Mouse (Mus musculus) kidney, embryonic 15.5 days (tissue): ENCODE results near the gene Avpr2. TPM values are rescaled to one million over a fixed set of nuclear protein-coding genes. Genes with fewer than 3 reads are reported as not detected.

ENCODE experiments used
- ATAC-seq: fragments of 200-750 bp; cut with Nextera tagmentation; replicated peaks from 2 replicates; pipeline ENCODE4 v1.8.0; 2017; ENCODE audit warnings: moderate TSS enrichment; ENCODE audit not compliant: low FRiP score
- H3K27ac ChIP-seq: fragments of 300-500 bp; sonication (generic); 2 replicates; pipeline ENCODE4 v1.5.1; 2015; ENCODE audit warnings: mild to moderate bottlenecking, inconsistent platforms
- H3K27me3 ChIP-seq: fragments of 300-500 bp; sonication (generic); 2 replicates; pipeline ENCODE4 v1.6.1; 2015; ENCODE audit warnings: inconsistent platforms
- H3K36me3 ChIP-seq: fragments of 300-500 bp; sonication (generic); 2 replicates; pipeline ENCODE4 v1.6.1; 2015; ENCODE audit warnings: inconsistent platforms
- H3K4me1 ChIP-seq: fragments of 300-500 bp; sonication (generic); 2 replicates; pipeline ENCODE4 v1.6.1; 2015; ENCODE audit warnings: inconsistent platforms
- H3K4me2 ChIP-seq: fragments of 300-500 bp; sonication (generic); 2 replicates; pipeline ENCODE4 v1.6.1; 2015; ENCODE audit warnings: moderate library complexity, mild to moderate bottlenecking, inconsistent platforms
- H3K4me3 ChIP-seq: fragments of 300-500 bp; sonication (generic); replicated peaks from 2 replicates; pipeline ENCODE4 v1.5.1; 2015; ENCODE audit warnings: mild to moderate bottlenecking, inconsistent platforms
- H3K9ac ChIP-seq: fragments of 300-500 bp; sonication (generic); 2 replicates; pipeline ENCODE4 v1.6.1; 2015; ENCODE audit warnings: mild to moderate bottlenecking, inconsistent platforms
- H3K9me3 ChIP-seq: fragments of 300-500 bp; sonication (generic); replicated peaks from 2 replicates; pipeline ENCODE4 v1.6.1; 2016; ENCODE audit warnings: inconsistent platforms
- WGBS: fragments of 180-500 bp; shearing (Covaris S2); methylation state at CpG from one replicate; pipeline ENCODE4 v1.1.7; 2015; ENCODE audit warnings: mixed read lengths; 5-methylcytosine and 5-hydroxymethylcytosine counted together
- polyA plus RNA-seq: library from polyadenylated mRNA; unstranded; fragments of >200 nt; fragmentation: Nextera tagmentation; extraction: Ambion mirVana; gene quantifications from 2 replicates; pipeline ENCODE4 v1.2.1, GENCODE M21; 2015

Gene Avpr2
- polyA plus RNA-seq, 1 experiment from 2014 or later: 5.8 TPM

- H3K4me3 ChIP-seq: peak overlapping the region; percentile 63
- peak overlapping the region; percentile 59 for H3K9ac ChIP-seq
- WGBS: 26% methylated on average over 34 of the region's 34 CpGs
- H3K4me1 ChIP-seq: peaks cover 4% of the 10 kb centered on the region; the same call in 1 of the 2 replicates
- peak; percentile 49 for ATAC-seq
- H3K27me3 ChIP-seq: no peaks in the 10 kb centered on the region
- H3K4me2 ChIP-seq: peak overlapping the region; percentile 64
- H3K9me3 ChIP-seq: no peaks in the 10 kb centered on the region
- peaks cover 30% of the 10 kb centered on the region for H3K36me3 ChIP-seq
- peak overlapping the region; percentile 83 for H3K27ac ChIP-seq
Measured at GRCm38 (mm10) chrX:73921285-73921822, 29.5 kb downstream of the Avpr2 start.

DNA sequence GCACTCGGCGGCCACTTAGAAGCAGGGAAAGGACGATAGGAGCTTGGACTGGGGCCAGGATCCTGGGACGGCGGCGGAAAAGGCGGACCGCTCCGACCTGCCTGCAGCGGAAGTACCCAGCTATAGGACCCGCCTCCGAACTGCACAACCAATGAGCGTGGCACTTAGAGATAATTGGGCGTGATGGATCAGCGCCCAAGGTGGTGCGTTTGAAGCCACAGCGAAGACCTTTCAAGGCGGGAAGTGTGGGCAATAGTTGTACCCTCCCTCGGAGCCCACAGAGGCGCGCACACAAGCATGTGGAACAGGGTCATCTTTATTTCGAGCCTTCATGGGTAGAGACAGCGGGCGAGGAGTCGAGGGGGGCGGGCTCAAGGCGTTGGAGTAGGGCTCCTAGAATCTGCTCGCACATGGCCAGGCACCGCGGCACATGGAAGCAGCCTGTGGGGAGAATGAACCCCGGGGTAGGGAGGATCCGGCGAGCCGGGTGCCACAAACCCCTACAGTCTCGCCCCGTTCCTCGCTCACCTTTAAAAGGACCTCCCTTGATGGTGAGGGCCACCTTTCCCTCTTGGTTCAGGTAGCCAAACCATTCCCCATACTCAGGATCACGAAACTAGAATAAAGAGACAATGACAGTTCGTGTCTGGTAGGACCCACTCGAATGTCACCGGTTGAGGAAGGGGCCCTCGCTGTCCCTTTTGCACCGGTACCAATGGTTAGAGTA is 30.1 kb downstream of the Avpr2 start, which contains the start of the genes Arhgap4 and Naa10:
Arhgap4 (minus strand) TSS at position 48 of the 727 bp plus-strand sequence.
Naa10 (minus strand) TSS at position 122 of the 727 bp plus-strand sequence.
- Histone ChIP-seq H3K4me3 (peak within 1 kb of the TSS; percentile 63), H3K9ac (peak within 1 kb of the TSS; percentile 59), H3K27ac (peak within 1 kb of the TSS; percentile 88), H3K9me3 (no peaks in the 10 kb centered on the region), H3K4me1 (peaks cover 4% of the 10 kb centered on the region; the same call in 1 of the 2 replicates), H3K4me2 (peak within 1 kb of the TSS; percentile 70), H3K36me3 (peaks cover 28% of the 10 kb centered on the region), H3K27me3 (no peaks in the 10 kb centered on the region)
- 18% methylated on average over 43 of the region's 43 CpGs for whole genome bisulfite sequencing
- ATAC-seq: peak; percentile 97

GRCm38 (mm10) chrX:73922550-73922882 is 30.6 kb downstream of the Avpr2 start:
- ATAC-seq: no peak
- Histone ChIP-seq H3K9ac (peak overlapping the region; percentile 48; the same call in 1 of the 2 replicates), H3K4me3 (peak overlapping the region; percentile 63), H3K4me1 (peaks cover 4% of the 10 kb centered on the region; the same call in 1 of the 2 replicates), H3K36me3 (peaks cover 23% of the 10 kb centered on the region), H3K9me3 (no peaks in the 10 kb centered on the region), H3K27ac (peak overlapping the region; percentile 88; the same call in 1 of the 2 replicates), H3K27me3 (no peaks in the 10 kb centered on the region), H3K4me2 (peak overlapping the region; percentile 70)
- 76% methylated on average over 8 of the region's 8 CpGs for WGBS

DNA sequence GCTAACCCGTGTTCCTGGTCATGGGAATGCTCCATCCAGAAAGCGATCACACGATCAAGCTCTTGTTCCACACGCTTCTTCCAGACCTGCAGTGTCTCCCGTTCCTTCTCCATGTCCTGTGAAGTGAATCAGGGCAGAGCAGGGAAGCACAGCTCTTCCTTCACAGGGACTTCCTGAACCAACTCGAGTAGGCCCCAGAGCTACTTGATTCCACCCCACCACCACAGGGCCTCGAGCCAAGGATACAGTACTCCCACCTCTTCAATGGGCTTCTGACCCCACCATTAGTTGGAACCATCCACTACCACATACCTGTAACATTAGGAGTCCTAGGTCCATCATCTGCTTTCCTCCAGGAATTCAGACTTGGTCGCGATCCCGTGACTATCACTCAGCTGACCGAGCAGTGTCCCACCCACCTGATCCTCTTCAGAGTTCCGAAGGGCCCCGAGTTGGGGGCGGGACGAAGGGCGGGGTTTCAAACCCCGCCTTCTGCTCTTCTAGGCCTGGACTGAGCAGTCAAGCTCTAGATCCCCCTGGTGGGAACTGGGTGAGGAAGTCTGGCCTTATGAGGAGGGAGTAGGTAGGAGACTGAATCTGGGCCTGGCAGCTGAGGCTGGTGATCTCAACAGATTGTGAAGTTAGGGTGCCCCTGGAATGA is 38.6 kb downstream of the Avpr2 start, which contains the start of gene Renbp:
Renbp (minus strand) TSS at position 449 of the 661 bp plus-strand sequence.
- Histone ChIP-seq H3K9ac (no peak within 1 kb of the TSS), H3K9me3 (no peaks in the 10 kb centered on the region), H3K27ac (no peak within 1 kb of the TSS), H3K27me3 (peaks cover 4% of the 10 kb centered on the region; the same call in 1 of the 2 replicates), H3K4me1 (peaks cover 4% of the 10 kb centered on the region), H3K4me2 (peak within 1 kb of the TSS; percentile 53), H3K36me3 (no peaks in the 10 kb centered on the region), H3K4me3 (peak within 1 kb of the TSS; percentile 38)
- ATAC-seq: peak; percentile 94
- WGBS: 36% methylated on average over 17 of the region's 17 CpGs

- Histone ChIP-seq H3K4me1 (peaks cover 4% of the 10 kb centered on the region), H3K9ac (no peak overlapping the region), H3K4me2 (no peak overlapping the region), H3K27ac (no peak overlapping the region), H3K27me3 (peaks cover 4% of the 10 kb centered on the region; the same call in 1 of the 2 replicates), H3K36me3 (no peaks in the 10 kb centered on the region), H3K9me3 (no peaks in the 10 kb centered on the region), H3K4me3 (no peak overlapping the region)
- WGBS: 75% methylated on average over 2 of the region's 2 CpGs
- no peak for ATAC-seq
Measured at GRCm38 (mm10) chrX:73931871-73932270, 40.0 kb downstream of the Avpr2 start.

- H3K9ac ChIP-seq: no peak overlapping the region
- no peaks in the 10 kb centered on the region for H3K27me3 ChIP-seq
- 81% methylated on average over 2 of the region's 2 CpGs for WGBS
- no peak overlapping the region for H3K4me2 ChIP-seq
- no peaks in the 10 kb centered on the region for H3K4me1 ChIP-seq
- ATAC-seq: no peak
- H3K4me3 ChIP-seq: no peak overlapping the region
- H3K36me3 ChIP-seq: peaks cover 57% of the 10 kb centered on the region
- H3K27ac ChIP-seq: no peak overlapping the region
- H3K9me3 ChIP-seq: no peaks in the 10 kb centered on the region
Measured at GRCm38 (mm10) chrX:73941860-73942259, 50.0 kb downstream of the Avpr2 start.

- Histone ChIP-seq H3K9ac (no peak overlapping the region), H3K4me3 (no peak overlapping the region), H3K36me3 (peaks cover 62% of the 10 kb centered on the region), H3K4me1 (no peaks in the 10 kb centered on the region), H3K27me3 (no peaks in the 10 kb centered on the region), H3K4me2 (no peak overlapping the region), H3K27ac (no peak overlapping the region), H3K9me3 (no peaks in the 10 kb centered on the region)
- no peak for ATAC-seq
- 84% methylated on average over 2 of the region's 2 CpGs for WGBS
Measured at GRCm38 (mm10) chrX:73942294-73942693, 50.4 kb downstream of the Avpr2 start.

Other genes starting within 250 kb of the Avpr2 start
- gene Pnck, start 232.0 kb upstream of the Avpr2 start, polyA plus RNA-seq: 14.5 and 17.3 TPM in 2 replicates
- gene Slc6a8, start 219.0 kb upstream of the Avpr2 start, polyA plus RNA-seq: 7.1 and 7.9 TPM in 2 replicates
- gene Bcap31, start 175.9 kb upstream of the Avpr2 start, polyA plus RNA-seq: 256 and 267 TPM in 2 replicates
- 12.4 and 15.2 TPM in 2 replicates for gene Abcd1, start 175.5 kb upstream of the Avpr2 start, polyA plus RNA-seq
- gene Plxnb3, start 135.0 kb upstream of the Avpr2 start, polyA plus RNA-seq: 0.14 and 0.44 TPM in 2 replicates
- 5.2 and 8.1 TPM in 2 replicates for gene Srpk3, start 117.7 kb upstream of the Avpr2 start, polyA plus RNA-seq
- 224 and 234 TPM in 2 replicates for gene Idh3g, start 105.2 kb upstream of the Avpr2 start, polyA plus RNA-seq
- 176 and 184 TPM in 2 replicates for gene Ssr4, start 105.1 kb upstream of the Avpr2 start, polyA plus RNA-seq
- 0.80 and 0.92 TPM in 2 replicates for gene Pdzd4, start 67.1 kb upstream of the Avpr2 start, polyA plus RNA-seq
- 8.0 and 10.4 TPM in 2 replicates for gene L1cam, start 4.0 kb downstream of the Avpr2 start, polyA plus RNA-seq
- 3.7 and 4.0 TPM in 2 replicates for gene Arhgap4, start 29.8 kb downstream of the Avpr2 start, polyA plus RNA-seq
- gene Naa10, start 29.8 kb downstream of the Avpr2 start, polyA plus RNA-seq: 139 and 159 TPM in 2 replicates
- gene Renbp, start 38.7 kb downstream of the Avpr2 start, polyA plus RNA-seq: 41.9 and 54.5 TPM in 2 replicates
- 58.1 and 60.5 TPM in 2 replicates for gene Hcfc1, start 74.3 kb downstream of the Avpr2 start, polyA plus RNA-seq
- gene Irak1, start 131.8 kb downstream of the Avpr2 start, polyA plus RNA-seq: 71.5 and 77.8 TPM in 2 replicates
- not detected in 2 replicates for gene Opn1mw, start 235.4 kb downstream of the Avpr2 start, polyA plus RNA-seq
- gene Mecp2, start 243.3 kb downstream of the Avpr2 start, polyA plus RNA-seq: 11.2 and 12.1 TPM in 2 replicates